Mouse (Mus musculus) ES-CJ7 (cell line): ENCODE measurements around the gene Ppfia3.
"Not testable (repeated sequence)": the region's sequence is repeated elsewhere in the genome, so short reads cannot be mapped to it uniquely, and the experiment has no call there.

Experiments used
- DNase-seq: peaks from one replicate; pipeline ENCODE4 v3.0.0; 2011; ENCODE audit warnings: low read depth, low spot score

Gene Ppfia3

DNA sequence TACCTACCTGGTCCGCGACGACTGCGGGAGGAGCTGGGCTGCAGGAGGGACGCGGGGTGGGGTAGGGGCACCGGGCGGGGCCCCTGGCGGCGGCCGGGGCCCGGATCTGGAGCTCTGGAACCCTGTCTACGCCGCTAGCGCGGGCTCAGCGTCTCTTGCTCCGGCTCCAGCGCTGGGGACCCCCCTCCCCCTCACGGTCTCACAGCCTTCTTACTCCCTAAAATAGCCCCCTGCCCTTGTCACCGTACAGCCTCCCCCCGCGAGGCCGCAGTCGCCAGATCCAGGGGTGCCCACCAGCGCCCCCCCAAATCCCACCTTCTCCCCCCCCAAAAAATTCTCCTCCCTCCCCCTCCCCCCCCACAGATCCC lies at the start of gene Ppfia3:
Gene Ppfia3 (minus strand): TSS at position 368 of the 368 bp plus-strand sequence.
- no peak for DNase-seq

DNA sequence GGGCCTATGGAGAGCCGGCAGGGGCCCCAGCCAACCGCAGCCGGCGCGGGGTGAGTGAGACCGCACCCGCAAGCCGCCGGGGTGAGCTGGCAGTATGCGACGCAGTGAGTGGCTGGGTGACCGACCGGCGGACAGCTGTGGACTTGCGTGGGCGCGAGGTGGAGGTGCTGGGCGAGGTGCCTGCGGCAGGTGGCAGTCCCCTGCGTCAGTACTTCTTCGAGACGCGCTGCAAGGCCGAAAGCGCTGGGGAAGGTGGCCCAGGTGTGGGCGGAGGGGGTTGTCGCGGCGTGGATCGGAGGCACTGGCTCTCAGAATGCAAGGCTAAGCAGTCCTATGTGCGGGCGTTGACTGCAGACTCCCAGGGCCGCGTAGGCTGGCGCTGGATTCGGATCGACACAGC lies 48.8 kb upstream of the Ppfia3 start:
- no peak for DNase-seq

DNA sequence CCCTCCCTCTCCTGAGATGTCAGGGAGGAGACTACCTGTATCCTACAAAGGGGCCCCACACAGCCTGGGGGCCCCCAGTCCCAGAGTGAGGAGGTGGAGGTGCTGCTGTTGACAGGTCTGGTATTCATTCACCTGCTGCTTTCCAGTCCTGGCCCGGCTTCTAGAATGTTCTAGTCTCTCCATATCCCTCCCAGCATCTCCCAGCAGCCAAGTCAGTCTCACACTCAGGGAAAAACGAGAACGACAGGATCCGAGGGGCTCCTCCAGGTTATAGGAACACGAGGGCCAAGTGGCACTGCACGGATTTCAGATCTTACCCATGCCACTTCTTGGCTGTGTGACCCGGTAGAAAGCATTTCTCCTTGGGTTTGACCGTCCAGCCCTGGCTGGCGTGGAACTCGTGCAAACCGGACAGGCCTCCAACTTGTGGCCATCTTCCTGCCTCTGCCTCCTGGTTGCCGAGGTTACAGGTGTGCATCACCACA lies 48.0 kb upstream of the Ppfia3 start:
- DNase-seq: no peak

- no peak for DNase-seq
Measured at GRCm38 (mm10) chr7:45413864-45414739, 47.3 kb upstream of the Ppfia3 start.

DNA sequence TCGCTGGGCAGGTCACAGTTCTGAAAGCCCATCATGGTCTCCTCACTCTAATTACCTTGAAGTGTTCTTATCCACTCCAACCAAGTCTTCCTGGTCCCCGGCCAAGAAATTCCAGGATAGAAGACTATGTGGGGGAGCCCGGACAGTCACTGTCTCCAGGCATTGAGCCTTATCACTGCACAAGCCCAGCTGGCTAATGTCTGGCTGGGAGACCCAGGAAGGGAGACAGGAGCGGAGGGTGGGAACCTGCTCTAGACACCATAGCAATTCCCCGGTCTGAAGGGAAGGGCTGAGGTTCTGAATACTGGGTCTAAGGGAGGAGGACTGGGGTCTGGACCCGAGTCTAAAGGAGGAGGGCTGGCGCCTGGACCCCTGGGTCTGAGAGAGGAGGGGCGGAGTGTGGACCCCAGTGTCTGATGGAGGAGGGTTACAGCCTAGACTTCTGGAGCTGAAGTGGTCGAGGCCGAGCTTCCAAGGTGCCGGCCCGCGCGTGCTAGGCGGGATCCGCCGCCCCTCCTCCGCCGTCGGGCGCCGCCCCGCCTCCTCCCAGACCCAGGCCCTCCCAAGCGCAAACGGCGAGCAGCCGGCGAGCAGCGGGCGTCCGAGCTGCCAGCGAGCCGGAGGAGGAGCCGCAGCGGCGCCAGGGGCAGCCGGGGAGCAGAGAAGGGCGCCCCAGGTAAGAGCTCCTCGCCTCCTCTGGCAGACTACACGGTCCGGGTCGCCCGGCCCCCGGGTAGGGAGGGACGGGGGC lies 46.5 kb upstream of the Ppfia3 start, which contains the start of gene Ntf5:
Gene Ntf5 (plus strand): TSS at position 583 of the 751 bp plus-strand sequence.
- DNase-seq: peak; percentile 48

DNA sequence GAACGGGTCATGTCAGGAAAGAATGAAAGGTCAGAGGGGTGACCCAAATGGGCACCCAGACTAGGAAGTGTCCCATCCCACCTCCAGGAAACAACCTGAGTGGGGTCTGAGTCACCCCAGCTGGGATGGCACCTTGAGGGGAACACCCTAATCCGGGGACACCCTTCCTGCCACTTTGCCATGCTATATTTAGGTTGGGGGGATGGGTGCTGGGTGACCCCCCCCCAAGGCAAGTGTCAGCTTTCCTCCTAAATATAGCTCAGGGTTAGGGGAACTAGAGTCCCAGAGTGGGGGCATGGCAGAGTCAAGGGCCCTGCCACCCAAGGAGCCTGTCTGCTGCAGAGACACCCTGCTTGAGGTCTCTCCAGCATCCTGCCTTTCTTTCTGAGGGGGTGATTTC lies 45.6 kb upstream of the Ppfia3 start:
- DNase-seq: no peak

- DNase-seq: no peak
Measured at GRCm38 (mm10) chr7:45409497-45410163, 42.8 kb upstream of the Ppfia3 start.

DNA sequence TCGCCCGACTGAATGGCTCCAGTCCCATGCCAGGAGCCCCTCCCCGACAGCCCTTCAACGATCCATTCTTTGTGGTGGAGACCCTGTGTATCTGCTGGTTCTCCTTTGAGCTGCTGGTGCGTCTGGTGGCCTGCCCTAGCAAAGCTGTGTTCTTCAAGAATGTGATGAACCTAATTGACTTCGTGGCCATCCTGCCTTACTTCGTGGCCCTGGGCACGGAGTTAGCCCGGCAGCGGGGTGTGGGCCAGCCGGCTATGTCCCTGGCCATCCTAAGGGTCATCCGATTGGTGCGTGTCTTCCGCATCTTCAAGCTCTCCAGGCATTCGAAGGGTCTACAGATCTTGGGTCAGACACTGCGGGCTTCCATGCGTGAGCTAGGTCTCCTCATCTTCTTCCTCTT lies 42.1 kb upstream of the Ppfia3 start:
- no peak for DNase-seq

GRCm38 (mm10) chr7:45408351-45408750 lies 41.5 kb upstream of the Ppfia3 start:
- no peak for DNase-seq

- DNase-seq: no peak
Measured at GRCm38 (mm10) chr7:45407836-45408235, 41.0 kb upstream of the Ppfia3 start.

DNA sequence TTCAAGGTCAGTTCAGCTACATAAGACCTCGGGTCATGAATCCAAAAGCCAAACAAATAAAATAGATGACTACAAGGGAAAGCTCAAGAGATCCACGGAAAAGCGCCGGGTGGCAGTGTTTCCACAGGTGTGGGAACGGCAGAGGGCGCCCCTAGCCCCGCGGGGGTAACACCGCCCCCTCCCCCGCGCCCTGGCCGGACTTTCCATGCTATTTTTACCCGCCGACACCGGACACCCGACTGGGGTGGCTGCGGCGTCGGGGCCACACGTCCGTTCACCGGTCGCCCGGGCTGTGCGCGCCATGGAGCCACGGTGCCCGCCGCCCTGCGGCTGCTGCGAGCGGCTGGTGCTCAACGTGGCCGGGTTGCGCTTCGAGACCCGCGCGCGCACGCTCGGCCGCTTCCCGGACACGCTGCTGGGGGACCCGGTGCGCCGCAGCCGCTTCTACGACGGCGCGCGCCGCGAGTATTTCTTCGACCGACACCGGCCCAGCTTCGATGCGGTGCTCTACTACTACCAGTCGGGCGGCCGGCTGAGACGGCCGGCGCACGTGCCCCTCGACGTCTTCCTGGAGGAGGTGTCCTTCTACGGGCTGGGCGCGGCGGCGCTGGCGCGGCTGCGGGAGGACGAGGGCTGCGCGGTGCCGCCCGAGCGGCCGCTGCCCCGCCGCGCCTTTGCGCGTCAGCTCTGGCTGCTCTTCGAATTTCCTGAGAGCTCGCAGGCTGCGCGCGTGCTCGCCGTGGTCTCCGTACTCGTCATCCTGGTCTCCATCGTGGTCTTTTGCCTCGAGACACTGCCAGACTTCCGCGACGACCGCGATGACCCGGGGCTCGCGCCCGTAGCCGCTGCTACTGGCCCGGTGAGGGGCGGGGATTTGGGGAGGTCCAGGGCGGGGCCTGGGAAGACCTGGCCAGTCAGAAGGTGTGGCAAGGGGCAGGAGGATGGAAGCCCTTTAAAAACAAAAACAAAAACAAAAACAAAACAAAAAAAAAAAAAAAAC lies 39.6 kb upstream of the Ppfia3 start:
- peak; percentile 48 for DNase-seq

- peak; percentile 66 for DNase-seq
Measured at GRCm38 (mm10) chr7:45405091-45406075, 38.6 kb upstream of the Ppfia3 start, which contains the start of gene Kcna7. Kcna7 (plus strand) TSS chr7:45405653.

DNA sequence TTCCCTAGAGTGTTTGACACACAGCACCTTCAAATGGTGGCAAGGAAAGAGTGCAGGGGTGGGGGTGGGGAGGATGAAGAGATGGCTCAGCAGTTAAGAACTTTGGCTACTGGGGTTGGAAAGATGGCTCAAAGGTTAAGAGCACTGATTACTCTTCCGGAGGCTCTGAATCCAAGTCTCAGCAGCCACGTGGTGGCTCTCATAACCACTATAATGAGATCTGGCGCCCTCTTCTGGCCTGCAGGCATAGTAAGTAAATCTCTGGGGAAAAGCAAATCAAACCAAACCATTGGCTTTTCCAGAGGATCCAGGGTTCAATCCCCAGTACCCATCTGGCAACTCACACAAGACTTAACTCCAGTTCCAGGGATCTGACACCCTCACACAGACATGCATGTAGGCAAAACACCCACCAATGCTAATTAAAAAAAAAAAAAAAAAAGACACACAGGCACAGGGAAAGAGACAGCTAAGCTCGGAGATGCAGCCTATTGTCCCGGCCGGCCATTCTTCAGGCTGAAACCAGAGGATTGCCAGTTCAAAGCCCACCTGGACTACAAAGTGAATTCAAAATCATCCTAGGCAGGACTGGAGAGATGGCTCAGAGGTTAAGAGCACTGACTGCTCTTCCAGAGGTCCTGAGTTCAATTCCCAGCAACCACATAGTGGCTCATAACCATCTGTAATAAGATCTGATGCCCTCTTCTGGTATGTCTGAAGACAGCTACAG lies 36.9 kb upstream of the Ppfia3 start:
- DNase-seq: peak; percentile 94

- no peak for DNase-seq
Measured at GRCm38 (mm10) chr7:45401521-45402085, 34.8 kb upstream of the Ppfia3 start.

DNA sequence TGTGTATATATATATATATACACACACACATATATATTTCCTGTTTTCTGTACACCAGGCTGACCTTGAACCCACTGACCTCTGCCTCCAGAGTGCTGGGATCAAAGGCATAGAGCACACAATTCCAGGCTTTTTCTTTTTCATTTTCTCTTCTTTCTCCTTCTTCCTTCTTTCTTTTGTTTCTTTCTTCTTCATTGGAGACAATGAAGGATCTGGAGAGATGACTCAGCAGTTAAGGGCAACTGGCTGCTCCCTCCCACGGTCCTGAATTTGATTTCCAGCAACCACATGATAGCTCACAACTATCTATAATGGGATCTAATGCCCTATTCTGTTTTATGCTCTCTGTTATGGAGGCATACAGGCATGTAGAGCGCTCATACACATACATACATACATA lies 30.0 kb upstream of the Ppfia3 start:
- DNase-seq: no peak

GRCm38 (mm10) chr7:45396337-45396775 lies 29.5 kb upstream of the Ppfia3 start:
- DNase-seq: not testable (repeated sequence)

DNA sequence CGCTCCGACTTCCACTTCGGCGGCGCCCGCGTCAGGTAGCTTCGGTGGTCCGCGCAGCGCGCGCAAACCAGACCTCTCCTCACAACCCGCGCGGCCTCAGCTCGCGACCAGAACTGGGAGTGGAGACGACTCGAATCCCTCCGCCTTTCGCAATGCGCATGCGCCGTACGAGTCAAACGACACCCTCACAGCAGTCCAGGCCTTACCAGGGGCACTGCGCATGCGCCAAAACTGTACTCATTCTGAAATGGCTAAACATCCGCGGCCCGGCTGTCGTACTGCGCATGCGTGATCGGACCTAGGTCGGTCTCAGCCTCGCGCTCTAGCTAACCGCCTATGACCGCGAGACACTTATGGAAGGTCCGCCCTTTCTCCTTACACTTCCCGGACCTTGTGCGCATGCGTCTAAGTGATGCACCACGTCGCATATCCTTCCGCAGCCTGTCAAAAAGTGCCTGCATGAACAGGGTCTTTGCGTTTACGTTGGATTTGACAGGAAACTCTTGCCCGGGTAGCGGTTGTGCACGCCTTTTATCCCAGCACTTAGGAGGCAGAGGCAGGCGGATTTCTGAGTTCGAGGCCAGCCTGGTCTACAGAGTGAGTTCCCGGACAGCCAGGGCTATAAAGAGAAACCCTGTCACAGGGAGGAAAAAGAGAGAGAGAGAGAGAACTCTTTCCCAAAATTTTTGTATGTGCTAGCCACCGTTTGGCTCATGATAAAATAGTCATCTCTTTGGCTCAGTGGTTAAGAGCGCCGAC lies 28.9 kb upstream of the Ppfia3 start, which contains the start of gene Snrnp70:
Gene Snrnp70 (minus strand): TSS at position 165 of the 759 bp plus-strand sequence.
- DNase-seq: peak; percentile 100
